Mouse (Mus musculus) mouse embryonic stem cell (cell line): ENCODE results near the gene Naa11.

ENCODE experiments used
- in situ Hi-C, 2 experiments: fragments of 300-500 bp; cut with MboI; formaldehyde crosslinking; loops; 1 replicate in 1 of 2; 3 replicates in 1 of 2; pipeline ENCODE4 v1.14.3; 2019 to 2020; ENCODE audit warnings: low sequenced_read_pairs in 2 of 2, low pct_unique_long_range_greater_than_20kb in 1 of 2, mixed read lengths in 1 of 2; ENCODE audit not compliant: unreplicated experiment in 1 of 2

The Naa11 gene

DNA sequence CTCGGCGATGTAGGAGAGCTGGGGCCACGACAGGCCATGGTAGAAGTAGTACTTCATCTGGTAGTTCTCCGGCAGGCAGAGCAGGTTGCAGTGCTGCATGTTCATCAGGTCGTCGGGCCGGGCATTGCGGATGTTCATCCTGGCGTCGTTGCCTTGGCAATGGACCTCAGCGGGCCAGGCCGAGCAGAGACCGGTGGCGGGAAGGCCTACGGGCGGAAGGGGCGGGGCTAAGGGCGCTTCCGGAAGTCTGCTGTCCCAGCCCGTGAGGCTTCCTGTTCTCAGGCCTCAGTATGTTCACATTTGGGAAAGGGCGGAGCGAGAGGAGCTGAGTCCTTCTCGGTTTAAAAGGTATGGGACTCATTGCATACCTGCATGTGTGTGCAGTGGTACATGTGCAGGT, at the start of gene Naa11:
Naa11 (minus strand) TSS at position 220 of the 400 bp plus-strand sequence.
- in situ Hi-C loops: no loop called here

DNA sequence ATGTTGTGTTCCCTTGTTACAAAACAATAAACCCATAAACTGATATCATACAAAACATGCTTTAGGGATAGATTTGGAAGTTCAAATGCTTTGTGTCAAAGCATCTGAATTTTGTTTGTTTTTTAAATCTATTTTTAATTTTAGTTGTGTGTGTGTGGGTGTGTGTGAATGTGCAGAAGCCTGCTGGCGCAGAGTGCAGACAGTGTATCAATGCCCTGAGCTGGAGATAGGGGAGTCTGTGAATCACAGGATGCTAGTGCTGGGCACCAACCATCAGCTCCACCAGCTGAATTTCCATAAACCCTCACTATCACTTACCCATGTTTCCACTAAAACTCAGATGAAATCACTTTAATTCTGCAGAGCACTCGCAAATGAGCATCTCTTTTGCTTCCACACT, 40.3 kb upstream of the Naa11 start:
- in situ Hi-C loops: no loop called here

DNA sequence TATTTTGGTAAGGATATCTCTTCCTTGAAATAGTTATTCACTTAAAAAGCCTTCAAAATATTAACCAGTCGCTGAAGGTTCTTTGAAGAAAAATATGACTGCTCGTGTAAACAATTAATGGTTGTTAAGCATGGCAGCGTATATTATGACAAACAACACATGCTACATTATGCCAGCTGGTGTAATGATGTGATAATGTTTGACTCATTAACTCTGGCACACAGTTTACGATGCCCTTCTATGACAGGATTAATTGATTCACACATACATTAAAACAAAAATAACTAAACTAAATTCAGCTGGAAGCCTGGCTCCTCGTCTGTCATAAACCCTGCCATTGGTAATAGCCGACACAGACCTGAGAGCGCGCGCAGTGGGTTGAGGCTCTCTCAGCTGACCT, 37.8 kb upstream of the Naa11 start:
- in situ Hi-C loops: no loop called here

DNA sequence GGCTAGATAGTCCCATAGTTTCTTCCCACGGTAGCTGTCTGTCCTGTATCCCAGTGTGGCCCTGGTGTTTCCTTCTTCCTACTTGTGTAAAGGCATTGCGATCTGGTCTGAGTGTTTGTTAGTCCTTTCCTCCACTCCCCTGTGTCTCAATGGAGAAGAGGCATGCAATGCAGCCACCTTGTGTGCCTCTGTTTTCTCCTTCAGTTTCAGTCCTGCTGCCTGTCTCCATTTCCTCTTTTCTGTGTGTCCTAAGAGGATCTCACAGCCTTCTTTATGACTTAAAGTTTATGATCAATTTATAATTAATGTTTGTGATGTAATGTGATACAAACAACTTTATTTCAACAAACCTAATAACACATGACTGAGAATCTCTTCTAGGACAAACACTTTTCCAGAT, 29.5 kb upstream of the Naa11 start:
- in situ Hi-C loops: no loop called here

DNA sequence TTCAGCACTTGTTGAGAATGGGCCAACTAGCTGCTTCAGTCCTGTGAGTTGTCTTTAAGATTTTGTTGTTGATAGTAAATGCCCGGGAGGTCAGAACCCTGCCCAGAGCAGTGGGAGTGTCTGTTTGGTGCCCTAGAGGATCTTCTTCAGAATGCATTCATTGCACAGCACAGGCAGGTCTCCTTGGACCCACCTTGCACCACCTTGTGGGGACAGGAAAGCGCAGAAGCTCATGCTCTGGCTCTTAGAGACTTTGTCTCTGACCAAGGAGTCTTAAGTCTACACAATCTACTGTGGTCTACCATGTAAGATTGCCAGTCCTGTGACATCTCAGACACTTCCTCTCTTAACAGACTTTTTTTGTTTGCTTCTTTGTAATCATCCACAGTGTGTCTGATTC, 25.0 kb upstream of the Naa11 start:
- in situ Hi-C loops: no loop called here

DNA sequence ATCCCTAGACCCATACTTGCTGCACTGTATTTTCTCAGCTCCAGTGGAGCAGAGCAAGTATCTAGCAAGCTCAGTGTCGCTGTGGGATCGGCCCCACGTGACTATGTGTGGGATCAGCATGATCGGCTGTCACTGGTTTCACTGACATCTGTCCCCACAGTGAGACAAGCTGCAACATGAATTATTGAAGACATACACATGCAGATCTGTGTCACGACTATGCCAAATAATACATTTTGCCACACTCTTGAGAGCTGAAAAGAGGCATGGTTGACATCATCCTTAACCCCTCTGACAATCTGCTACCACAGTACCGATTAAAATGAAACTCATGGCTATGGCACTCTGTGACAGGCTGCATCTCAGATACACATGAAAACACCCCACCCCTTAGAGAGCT, 23.7 kb upstream of the Naa11 start:
- in situ Hi-C loops: no loop called here

DNA sequence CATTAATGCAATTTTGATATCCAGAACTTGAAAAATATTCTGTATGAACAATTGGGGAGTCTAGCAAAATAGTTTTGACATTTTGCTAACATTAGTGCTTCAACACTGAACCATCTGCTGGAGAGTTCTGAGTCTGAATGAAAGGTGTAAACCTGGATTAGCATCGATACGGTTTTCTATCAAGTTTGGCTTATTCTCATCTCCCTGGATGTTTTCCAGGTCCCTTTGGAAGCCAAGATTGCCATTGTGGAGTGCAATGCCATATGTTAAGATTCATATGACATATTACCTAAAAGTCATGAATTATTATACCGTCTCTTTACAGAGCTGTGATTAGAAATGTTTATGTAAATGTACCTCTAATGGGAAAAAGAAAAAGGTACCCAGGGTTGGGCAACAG, 21.5 kb upstream of the Naa11 start:
- in situ Hi-C loops: no loop called here

DNA sequence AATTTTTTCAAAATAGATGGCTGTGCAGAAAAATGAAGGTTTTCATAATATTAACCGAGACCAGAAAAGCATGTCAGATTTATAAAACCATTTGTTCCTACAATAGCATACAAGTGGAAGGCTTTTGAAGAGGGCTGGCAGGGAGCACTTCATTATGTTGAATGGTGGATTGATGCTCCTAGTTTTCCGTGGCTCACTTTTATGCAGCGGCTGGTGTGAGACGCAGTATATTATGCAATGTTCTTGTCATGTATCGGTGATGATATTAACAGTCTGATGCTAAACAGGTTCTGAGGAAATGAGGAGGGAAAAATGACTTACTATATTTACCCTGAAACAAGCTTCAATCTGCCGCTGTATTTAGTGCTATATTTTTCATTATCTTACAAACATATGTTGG, 18.0 kb upstream of the Naa11 start:
- in situ Hi-C loops: no loop called here

DNA sequence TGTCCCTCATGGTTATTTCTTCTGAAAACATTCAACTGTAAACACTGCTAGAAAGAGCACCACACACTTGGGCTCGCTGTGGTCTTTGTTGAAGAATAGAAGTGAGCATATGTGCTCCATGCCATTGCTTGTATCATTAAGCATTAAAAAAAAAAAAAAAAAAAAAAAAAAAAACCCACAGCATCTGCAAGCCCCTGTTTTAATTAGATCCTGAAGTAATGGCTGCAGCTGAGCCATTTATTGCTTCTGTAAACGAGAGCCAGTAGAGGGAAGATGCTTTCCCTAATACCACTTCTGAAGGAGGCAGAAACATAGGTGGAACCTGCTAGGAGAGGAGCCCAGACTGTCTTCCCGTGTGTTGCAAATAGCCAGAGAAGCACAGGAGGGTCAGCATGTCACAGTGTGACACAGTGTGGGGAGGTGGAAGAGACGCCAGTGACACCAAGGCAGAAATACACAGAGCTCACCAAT, 17.1 kb upstream of the Naa11 start:
- in situ Hi-C loops: no loop called here

DNA sequence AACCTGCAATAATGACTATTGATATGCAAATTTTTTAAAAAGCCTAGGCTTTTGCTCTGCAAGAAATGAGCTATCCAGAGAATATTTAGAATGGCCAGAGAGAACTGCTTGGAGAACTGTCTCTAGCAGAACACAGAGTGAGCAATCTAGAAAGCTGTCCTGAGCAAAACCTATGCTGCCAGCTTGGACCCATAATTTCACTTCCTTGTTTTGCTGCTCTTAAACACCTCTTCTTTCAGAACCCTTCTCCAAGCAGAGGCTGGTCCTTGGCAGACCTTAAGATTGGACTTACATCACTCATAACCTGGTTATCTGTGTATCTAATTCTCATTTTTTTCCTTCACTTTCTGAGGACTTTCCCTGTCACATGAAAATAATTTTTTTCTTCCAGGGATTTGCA, 8.9 kb upstream of the Naa11 start:
- in situ Hi-C loops: no loop called here

DNA sequence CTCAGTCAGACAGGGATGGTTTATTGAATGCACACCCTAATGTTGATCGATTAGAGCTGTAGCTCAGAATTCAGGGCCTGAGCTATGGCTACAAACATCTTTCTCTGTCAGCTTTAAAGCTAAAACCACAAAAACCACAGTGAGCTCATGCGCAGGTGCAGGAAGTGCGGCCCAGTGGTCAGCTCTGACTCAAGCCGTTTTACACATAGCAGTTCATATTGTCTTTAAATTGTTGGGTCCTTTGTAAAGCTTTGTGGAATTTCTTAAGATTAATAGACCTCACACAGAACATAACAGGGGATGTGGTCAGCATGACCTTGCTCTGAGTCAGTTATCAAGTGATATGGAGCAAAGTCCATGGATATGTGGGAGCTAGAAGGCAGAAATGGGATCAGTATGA, 5.4 kb upstream of the Naa11 start:
- in situ Hi-C loops: no loop called here

DNA sequence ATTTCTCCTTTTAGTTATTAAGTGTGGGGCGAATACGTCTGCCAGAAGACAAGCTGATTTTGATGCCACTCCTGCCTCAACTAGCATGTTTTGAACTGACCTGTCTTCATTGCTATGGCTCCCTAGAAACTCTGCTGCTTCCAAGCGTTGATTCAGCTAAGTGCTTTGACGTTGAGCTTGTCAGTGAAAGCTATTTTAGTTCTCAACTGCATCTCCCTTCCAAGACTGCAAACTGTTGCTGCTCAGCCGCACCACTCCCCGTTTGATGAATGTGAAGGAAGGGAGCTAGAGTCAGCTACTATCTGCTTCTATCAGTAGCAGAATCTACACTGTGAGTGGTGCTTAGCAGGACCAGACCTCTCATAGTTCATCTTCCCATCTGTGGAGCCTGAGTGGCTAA, 4.6 kb downstream of the Naa11 start:
- in situ Hi-C loops: no loop called here

DNA sequence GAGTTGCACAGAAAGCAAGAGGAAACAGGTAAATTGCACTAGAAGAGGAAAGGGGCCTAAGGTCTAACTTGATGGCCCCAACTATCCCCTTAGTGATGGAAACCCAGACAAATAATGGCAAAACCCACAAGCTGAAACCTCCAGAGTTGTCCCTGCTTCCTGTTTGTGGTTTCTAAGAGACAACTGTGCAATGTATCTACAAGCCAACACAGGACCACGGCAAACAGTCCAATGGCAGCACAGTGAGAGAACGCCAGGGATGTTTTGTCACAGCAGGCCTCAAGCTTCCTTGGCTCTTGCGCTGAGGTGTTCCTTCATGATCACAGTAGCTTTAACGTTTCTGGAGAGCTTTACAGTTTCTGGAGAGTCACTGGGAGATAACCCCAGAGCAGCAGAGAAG, 7.8 kb downstream of the Naa11 start:
- in situ Hi-C loops: no loop called here

DNA sequence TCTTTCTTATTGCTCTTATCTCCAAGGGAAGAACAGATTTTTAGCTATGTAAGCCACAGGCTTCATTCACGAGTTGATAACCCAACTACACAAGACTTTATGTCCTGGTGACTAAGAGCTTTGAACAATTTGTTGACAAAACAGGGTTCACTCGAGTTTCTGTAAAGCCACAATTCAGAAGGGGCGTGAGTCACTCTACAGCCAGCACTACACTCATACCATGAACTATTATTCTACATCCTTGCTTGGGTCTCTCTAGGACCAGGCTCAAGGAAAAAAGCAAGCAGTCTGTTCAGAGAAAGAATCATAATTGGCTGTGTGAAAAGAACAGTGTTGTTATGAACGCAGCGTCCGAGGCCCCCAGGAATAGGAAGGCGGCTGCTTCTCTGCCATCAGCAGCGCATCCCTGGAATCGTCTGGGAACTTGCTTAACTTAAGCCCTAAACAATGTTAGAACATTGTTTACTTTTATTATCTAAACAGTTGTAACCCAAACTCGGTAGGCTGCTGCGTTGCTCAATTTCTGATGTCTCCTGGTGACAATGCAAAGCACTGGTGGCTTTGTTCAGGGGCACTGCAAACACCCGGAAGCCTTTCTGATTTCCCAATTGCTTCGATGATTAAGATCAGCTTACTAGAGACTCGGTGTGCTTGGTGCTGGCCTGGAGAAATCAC, 9.5 kb downstream of the Naa11 start:
- in situ Hi-C loops: no loop called here

DNA sequence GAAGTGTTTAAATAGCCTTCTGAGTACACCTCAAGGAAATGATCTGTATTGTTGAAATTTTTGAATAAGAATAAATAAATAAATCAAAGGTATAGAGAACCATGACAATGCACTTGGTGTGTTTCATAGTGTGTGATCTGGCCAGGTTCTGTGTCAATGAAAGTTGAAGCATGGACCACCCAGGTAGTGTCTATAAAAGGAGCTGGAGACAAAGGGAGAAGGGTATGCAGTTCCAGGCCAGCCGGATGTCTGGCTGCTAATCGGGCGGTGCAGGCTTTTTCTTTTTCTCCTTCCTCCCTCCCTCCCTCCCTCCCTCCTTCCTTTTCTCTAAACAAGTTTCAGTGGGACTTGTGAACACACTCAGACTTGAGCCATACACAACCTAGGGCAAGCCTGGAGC, 12.2 kb downstream of the Naa11 start:
- in situ Hi-C loops: no loop called here

DNA sequence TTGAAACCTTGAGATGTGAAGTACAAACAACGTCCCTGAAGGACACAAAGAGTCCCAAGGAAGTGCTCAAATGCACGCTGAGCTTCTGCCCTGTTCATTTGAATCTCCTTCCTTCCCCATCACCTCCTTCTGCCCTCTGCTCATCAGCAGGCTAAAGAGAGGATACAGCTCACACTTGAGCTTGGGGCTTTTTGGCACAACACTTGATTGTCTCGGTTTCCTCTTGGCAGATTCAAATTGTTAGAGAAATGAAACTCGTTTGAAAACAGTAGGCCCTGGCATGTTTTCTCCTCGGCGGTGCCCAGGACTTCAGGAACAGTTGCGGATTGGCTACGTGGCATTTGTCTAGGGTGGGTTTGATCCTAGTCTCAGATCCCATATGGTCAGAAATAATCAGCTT, 27.4 kb downstream of the Naa11 start:
- in situ Hi-C loops: no loop called here

DNA sequence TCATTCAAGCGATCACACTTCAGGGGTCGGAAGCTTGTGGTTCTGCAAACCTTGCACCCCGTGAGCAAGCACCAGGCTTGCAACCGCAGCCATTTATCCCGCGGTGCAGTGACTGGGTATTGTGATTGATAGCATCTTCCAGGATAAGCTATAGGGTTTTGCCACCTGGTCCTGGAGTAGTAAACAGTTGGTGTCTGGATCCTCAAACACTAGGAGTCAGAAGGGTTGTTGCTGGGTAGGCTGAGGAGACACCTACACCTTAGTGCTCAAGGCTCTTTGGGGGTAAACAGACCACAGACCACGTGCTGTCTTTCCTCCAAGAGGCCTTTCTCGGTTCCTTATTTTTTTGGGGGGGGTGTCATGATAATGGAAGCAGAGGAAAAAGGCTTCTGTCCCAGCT, 27.9 kb downstream of the Naa11 start:
- in situ Hi-C loops: no loop called here

DNA sequence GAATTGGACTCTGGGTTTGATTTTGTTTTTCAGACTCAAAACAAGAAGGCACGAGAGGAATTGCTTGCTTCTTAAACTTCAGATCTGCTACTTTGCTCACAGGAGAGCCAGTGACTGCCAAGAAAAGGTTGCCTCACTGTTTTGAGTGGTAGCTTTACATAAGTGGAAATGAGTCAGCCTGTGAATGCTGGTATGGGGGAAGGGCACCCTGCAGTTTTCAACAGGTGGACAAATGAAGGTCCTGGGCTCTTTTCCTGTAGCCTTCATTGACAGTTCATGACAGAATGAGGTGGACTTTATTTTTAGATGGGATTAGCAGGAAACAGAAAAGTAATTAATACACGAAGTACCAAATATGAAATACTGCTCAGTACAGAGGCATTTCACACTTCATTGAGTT, 29.6 kb downstream of the Naa11 start:
- in situ Hi-C loops: no loop called here

DNA sequence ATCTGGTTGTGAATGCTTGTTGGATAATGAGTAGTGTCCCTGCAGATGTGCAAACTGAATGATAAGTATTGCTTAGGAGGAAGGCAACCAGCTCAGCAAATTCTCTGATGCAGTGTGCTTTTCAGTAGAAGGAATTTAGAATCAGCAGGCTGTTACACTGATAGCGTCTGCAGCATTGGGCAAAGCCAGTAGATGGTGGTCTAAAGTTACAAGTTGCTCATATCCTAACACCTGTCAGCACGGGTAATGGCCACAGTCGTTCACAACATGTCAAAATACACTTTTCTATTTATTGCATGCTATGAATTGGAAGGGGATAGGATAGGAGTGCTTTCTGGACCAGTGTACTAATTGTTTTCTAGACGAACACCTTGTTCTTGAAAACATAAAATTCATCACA, 33.1 kb downstream of the Naa11 start:
- in situ Hi-C loops: no loop called here

DNA sequence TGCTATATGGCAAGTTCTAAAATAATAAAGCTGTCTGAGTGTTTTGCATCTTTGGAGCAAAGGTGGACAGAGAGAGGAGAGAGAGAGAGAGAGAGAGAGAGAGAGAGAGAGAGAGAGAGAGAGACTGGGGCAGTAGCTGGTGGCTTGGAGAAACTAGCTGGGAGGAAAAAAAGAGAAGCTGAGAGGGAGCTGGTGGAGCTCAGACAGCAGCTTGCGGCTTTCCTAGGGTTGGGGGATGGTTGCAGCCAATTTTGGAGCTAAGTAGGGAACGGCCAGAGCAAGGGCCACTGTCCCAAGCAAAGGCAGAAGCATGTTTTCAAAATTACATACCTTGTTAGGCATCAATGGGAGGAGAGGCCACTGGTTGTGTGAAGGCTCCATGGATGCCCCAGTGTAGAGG, 36.0 kb downstream of the Naa11 start:
- in situ Hi-C loops: no loop called here

DNA sequence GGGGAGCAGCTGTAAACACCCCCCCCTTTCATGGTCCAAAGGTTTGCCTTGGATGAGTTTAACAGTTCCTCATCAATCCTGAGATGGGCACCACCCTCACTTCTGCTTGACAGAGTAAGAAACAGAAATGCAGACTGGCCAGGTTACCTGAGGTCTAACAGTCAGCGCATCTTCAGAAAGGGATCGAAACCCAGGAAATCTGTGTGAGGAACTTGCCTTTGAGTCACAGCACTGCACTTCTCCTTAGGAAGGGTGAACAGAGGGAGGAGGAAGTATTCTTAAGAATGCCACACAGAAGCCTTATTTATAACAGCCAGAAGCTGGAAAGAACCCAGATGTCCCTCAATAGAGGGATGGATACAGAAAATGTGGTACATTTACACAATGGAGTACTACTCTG, 37.0 kb downstream of the Naa11 start:
- in situ Hi-C loops: no loop called here
